Mouse (Mus musculus): Measurements from ENCODE around the gene Isg20l2.
"Not testable (repeated sequence)": the region's sequence is repeated elsewhere in the genome, so short reads cannot be mapped to it uniquely, and the experiment has no call there.

The Isg20l2 gene

GRCm38 (mm10) chr3:87930078-87930795 is at the start of gene Isg20l2, which contains the start of gene Rrnad1:
Isg20l2 (plus strand) TSS chr3:87930314.
Rrnad1 (minus strand) TSS chr3:87930717.
- peak; percentile 92 for ATAC-seq (ENCODE audit: low TSS enrichment)

GRCm38 (mm10) chr3:87884291-87884690 is 45.8 kb upstream of the Isg20l2 start:
- no peak for ATAC-seq (ENCODE audit: low TSS enrichment)

DNA sequence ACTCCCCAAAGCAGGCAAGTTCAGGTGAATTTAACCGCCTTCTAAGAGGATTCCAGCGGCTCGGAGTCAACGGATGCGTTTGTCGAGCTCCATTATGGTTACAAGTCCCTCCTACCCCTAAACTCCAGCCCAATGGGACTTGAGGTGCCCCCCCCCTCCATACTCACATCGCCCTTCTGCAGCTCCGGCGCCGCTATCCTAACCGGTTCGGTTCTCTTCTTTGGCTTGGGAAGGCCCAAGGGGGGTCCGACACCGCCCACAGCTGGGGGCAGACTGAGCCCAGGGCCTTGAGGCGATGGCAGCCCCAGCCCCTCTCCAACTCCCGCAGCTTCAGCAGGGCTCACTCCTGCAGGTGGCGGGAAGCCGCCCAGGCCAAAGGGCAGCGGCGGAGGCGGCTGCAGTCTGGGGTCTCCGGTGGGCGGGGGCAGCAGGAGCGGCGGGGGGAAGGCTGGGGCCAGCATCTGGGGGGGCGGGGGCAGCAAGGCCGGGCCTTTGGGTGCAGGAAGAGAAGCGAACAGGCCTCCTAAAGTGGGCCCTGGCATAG is 45.3 kb upstream of the Isg20l2 start:
- no peak for ATAC-seq (ENCODE audit: low TSS enrichment)

DNA sequence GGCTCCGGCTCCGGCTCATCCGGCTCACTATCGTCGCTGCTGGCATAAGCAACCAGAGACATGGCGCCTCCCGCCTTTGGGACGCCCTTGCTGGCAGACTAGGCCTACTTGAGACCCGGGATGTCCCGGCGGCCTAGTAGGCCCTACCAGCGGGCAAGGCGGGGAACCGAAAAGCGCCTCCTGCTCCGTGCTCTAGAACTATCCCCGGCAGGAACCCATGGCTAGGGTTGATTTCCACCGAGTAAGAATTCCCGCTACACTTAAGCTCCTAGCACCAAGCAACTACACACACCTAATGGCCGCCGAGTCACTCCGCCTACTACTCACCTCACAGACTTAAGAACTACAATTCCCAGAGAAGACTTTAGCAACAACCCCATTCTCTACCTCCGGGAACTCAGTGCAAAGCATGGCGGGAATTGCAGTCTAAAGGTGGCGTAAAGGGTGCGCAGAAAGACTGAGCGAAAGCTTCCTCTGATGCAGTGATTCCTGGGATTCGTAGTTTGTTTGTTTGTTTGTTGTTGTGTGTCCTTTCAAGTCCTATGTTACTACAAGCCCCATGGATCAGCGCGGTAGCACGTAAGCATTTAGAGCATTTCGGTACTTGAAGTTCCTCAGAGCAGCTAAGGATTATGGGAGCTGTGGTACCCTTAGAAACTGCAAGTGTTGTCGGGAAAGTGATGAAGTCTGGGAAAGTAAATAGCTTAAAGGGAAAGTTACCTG is 44.7 kb upstream of the Isg20l2 start, which contains the start of gene Prcc:
Gene Prcc (minus strand): TSS at position 328 of the 723 bp plus-strand sequence.
- peak; percentile 97 for ATAC-seq (ENCODE audit: low TSS enrichment)

DNA sequence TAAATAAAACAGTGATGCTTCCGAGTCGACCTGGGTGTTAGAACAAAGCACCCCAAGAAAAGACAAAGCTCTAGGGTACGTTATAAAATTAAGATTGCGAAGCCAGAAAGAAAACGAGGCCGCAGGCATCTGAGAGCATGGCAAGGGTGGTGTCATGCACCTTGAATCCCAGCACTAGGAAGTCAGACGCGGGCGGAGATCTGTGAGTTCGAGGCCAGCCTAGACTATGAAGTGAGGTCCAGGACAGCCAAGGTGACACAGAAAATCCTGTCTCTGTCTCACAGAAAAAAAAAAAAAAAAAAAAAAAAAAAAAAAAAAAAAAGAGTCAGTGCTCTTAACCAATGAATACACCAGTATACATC is 44.1 kb upstream of the Isg20l2 start:
- ATAC-seq (ENCODE audit: low TSS enrichment) = no peak; the same call in 1 of the 2 replicates

DNA sequence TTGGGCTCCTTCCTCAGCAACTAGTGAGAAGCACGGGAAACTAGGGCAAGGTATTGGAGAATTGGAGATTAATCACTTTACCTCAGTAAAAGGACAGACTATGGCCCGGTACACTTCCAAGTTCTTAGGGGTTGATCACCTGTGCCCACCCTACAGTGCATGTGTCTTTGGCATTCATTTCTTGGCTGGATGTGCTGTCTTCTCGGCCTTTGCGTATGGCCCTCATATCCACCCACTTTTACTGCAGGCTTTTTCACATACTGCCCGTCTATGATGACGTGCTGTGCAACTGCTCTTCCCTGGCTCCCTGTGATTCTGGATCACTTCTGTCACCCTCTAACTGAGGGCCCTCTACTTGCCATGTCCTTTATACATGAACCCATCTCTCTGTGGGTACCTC is 43.7 kb upstream of the Isg20l2 start:
- no peak for ATAC-seq (ENCODE audit: low TSS enrichment)

DNA sequence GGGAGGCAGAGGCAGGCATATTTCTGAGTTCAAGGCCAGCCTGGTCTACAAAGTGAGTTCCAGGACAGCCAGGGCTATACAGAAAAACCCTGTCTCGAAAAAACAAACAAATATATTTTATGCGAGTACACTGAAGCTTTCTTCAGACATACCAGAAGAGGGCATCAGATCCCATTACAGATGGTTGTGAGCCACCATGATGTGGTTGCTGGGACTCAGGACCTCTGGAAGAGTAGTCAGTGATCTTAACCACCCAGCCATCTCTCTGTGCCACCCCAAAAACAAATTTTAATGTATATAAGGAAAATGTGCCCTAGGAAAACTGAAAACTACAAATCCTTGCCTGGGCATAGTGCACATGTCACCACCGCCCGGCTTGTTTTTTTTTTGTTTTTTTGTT is 42.7 kb upstream of the Isg20l2 start:
- not testable (repeated sequence) for ATAC-seq (ENCODE audit: low TSS enrichment)

DNA sequence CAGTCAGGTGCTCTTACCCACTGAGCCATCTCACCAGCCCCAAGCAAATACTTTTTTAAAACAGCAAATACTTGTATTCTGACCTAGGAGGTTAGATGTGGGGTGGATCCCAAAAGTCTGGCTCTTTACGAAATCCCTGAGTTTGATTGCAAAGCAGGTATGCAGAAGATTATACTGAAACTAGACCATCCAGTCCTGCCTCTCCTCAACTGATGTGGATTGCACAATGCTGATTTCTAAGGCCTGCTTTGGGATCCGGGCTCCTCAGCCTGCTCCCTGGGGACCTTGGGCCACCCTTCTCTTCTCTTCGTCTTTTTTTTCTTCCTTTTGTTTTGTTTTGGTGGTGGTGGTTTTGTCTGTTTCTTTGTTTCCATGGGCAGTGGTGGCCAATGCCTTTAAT is 38.6 kb upstream of the Isg20l2 start:
- ATAC-seq (ENCODE audit: low TSS enrichment) = no peak

GRCm38 (mm10) chr3:87893367-87893905 is 36.7 kb upstream of the Isg20l2 start:
- no peak for ATAC-seq (ENCODE audit: low TSS enrichment)

- ATAC-seq (ENCODE audit: low TSS enrichment) = no peak
Measured at GRCm38 (mm10) chr3:87899266-87899665, 30.8 kb upstream of the Isg20l2 start.

- no peak for ATAC-seq (ENCODE audit: low TSS enrichment)
Measured at GRCm38 (mm10) chr3:87899776-87900175, 30.3 kb upstream of the Isg20l2 start.

GRCm38 (mm10) chr3:87901036-87901624 is 29.0 kb upstream of the Isg20l2 start:
- no peak for ATAC-seq (ENCODE audit: low TSS enrichment)

GRCm38 (mm10) chr3:87901959-87902358 is 28.2 kb upstream of the Isg20l2 start:
- not testable (repeated sequence) for ATAC-seq (ENCODE audit: low TSS enrichment)

DNA sequence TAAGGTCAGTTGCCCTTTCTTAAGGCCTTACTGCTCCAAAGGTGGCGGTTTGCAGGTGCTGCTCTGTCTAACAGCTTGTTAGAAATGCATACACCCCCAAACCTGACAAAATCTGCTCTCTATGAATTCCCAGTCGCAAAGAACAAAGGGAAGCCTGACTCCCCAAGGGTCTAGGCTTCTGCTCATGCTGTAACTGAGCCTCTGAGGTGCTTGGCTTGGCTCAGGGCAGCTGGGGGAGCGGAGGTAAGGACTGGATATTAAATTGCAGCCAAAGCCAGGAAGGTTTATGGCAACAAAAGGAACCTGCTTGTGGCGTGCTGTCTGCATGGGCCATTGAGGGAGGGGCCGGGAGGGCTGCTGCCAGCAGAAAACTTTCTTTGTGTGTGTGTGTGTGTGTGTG is 26.3 kb upstream of the Isg20l2 start:
- no peak for ATAC-seq (ENCODE audit: low TSS enrichment)

GRCm38 (mm10) chr3:87905880-87906485 is 24.1 kb upstream of the Isg20l2 start, which contains the start of gene Hdgf:
Hdgf (plus strand) TSS chr3:87906321.
- peak; percentile 84 for ATAC-seq (ENCODE audit: low TSS enrichment)

DNA sequence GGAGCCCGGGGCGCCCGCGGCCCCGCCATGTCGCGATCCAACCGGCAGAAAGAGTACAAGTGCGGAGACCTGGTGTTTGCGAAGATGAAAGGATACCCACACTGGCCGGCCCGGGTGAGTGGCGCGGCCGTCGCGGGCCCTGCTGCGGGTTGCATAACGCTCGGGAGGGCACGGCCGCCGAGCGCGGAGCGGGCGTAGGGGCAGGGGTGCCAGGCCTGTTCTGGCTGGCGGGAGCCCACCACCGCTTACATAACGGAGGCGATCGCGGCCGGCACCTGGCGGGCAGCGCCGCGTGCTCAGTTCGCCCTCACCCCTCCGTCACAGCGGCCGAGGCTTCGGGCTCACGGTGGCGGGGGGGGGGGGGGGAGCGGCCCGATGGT is 23.5 kb upstream of the Isg20l2 start:
- ATAC-seq (ENCODE audit: low TSS enrichment) = peak; percentile 36

- peak; percentile 24; the same call in 1 of the 2 replicates for ATAC-seq (ENCODE audit: low TSS enrichment)
Measured at GRCm38 (mm10) chr3:87906981-87907857, 22.9 kb upstream of the Isg20l2 start.

- ATAC-seq (ENCODE audit: low TSS enrichment) = no peak
Measured at GRCm38 (mm10) chr3:87907906-87908305, 22.2 kb upstream of the Isg20l2 start.

DNA sequence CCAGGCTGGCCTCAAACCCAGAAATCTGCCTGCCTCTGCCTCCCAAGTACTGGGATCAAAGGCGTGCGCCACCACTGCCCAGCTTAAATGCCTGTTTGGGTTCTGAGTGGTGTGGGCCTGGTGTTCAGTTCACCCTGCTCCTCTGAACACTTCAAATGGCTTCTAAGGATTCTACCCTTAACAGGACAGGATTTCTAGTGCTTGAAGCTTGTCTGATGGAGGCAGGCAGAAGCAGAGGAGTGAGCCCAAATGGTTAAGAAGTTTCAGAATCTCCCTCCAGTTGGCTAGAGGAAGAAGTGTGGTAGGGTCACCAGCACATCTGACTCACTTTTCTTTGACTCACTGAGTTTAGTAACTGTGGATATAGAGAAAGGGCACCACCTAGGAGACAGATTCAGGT is 20.7 kb upstream of the Isg20l2 start:
- no peak for ATAC-seq (ENCODE audit: low TSS enrichment)

DNA sequence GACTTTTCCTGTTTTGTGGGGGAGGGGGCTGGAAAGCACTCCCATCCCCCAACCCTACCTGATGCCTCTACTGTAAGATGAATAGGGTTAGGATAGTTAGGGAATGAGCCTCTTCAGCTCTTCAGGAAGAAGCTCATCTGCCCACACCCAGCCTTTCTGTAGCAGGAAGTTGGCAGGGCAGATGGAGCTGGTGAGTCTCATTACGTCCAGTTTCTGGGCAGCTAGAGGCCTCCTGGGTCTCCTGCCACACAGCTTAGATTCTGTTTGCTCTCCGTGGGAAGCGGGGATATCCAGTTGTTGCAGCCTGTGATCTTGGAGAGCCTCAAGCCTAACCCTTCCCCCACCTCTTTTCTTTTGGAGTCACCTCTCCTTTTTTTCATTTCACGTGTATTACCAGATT is 20.2 kb upstream of the Isg20l2 start:
- ATAC-seq (ENCODE audit: low TSS enrichment) = no peak
